Mouse (Mus musculus) spleen, adult 2 months (tissue): ENCODE measurements at regions not wholly inside any gene's neighbourhood (a gene's known extent, or its start where the extent isn't known, plus 50 kb on each side); places are given as distances from the start of the nearest gene placed in this dataset.

ENCODE experiments used
- CTCF ChIP-seq: fragments of 200-500 bp; IDR thresholded peaks from 2 replicates; pipeline ENCODE4 v1.5.1; 2011; ENCODE audit warnings: mild to moderate bottlenecking, inconsistent platforms; ENCODE audit not compliant: insufficient read depth, insufficient read length, insufficient replicate concordance; ENCODE audit errors: extremely low read depth
- POLR2A ChIP-seq: fragments of 200-500 bp; IDR thresholded peaks from 2 replicates; pipeline ENCODE4 v1.6.1; 2011; ENCODE audit warnings: low read depth, low read length, inconsistent platforms

GRCm38 (mm10) chr1:71897464-71898051 lies 244.6 kb upstream of the Fn1 start:
- TF ChIP-seq CTCF (no peak), POLR2A (no peak)
